Mouse (Mus musculus) hindbrain, embryonic 11.5 days (tissue): ENCODE data around the gene Adm. TPM values are rescaled to one million over a fixed set of nuclear protein-coding genes. Genes with fewer than 3 reads are reported as not detected.

ENCODE experiments used
- ATAC-seq: fragments of 200-750 bp; cut with Nextera tagmentation; 2 replicates; pipeline ENCODE4 v1.8.0; 2017; ENCODE audit warnings: mild to moderate bottlenecking, moderate TSS enrichment, moderate library complexity; ENCODE audit not compliant: low FRiP score
- DNase-seq: peaks from one replicate; pipeline ENCODE4 v3.0.0-alpha.2; 2015; ENCODE audit warnings: low spot score
- H3K27ac ChIP-seq: fragments of 300-500 bp; sonication (generic); 2 replicates; pipeline ENCODE4 v1.5.1; 2014; ENCODE audit warnings: mild to moderate bottlenecking, low read depth, low read length
- H3K27me3 ChIP-seq: fragments of 300-500 bp; sonication (generic); 2 replicates; pipeline ENCODE4 v1.6.1; 2014; ENCODE audit warnings: mild to moderate bottlenecking, low read length, moderate library complexity, mixed read lengths; ENCODE audit not compliant: control insufficient read depth, insufficient read depth
- H3K36me3 ChIP-seq: fragments of 300-500 bp; sonication (generic); 2 replicates; pipeline ENCODE4 v1.6.1; 2014; ENCODE audit warnings: mild to moderate bottlenecking, low read length, moderate library complexity, mixed read lengths; ENCODE audit not compliant: control insufficient read depth, insufficient read depth
- H3K4me1 ChIP-seq: fragments of 300-500 bp; sonication (generic); replicated peaks from 2 replicates; pipeline ENCODE4 v1.6.1; 2014; ENCODE audit warnings: low read length, mixed read lengths; ENCODE audit not compliant: control insufficient read depth, insufficient read depth
- H3K4me2 ChIP-seq: fragments of 300-500 bp; sonication (generic); replicated peaks from 2 replicates; pipeline ENCODE4 v1.6.1; 2014; ENCODE audit warnings: mild to moderate bottlenecking, low read depth, low read length
- H3K4me3 ChIP-seq: fragments of 300-500 bp; sonication (generic); 2 replicates; pipeline ENCODE4 v1.5.1; 2014; ENCODE audit warnings: low read depth, low read length
- H3K9ac ChIP-seq: fragments of 300-500 bp; sonication (generic); 2 replicates; pipeline ENCODE4 v1.6.1; 2014; ENCODE audit warnings: low read depth, low read length
- H3K9me3 ChIP-seq: fragments of 300-500 bp; sonication (generic); 2 replicates; pipeline ENCODE4 v1.6.1; 2016; ENCODE audit warnings: low read length; ENCODE audit not compliant: control insufficient read depth
- whole genome bisulfite sequencing: fragments of 180-500 bp; shearing (Covaris S2); extraction: QIAGEN DNeasy Blood & Tissue Kit; methylation state at CpG from one replicate; pipeline ENCODE4 v1.1.7; 2014; 5-methylcytosine and 5-hydroxymethylcytosine counted together
- polyA plus RNA-seq: library from polyadenylated mRNA; unstranded; fragments of >200 nt; fragmentation: Nextera tagmentation; extraction: Ambion mirVana; gene quantifications from 2 replicates; pipeline ENCODE4 v1.2.1, GENCODE M21; 2014

Gene Adm
- polyA plus RNA-seq, 1 experiment from 2014 or later, result 5.0 TPM

DNA sequence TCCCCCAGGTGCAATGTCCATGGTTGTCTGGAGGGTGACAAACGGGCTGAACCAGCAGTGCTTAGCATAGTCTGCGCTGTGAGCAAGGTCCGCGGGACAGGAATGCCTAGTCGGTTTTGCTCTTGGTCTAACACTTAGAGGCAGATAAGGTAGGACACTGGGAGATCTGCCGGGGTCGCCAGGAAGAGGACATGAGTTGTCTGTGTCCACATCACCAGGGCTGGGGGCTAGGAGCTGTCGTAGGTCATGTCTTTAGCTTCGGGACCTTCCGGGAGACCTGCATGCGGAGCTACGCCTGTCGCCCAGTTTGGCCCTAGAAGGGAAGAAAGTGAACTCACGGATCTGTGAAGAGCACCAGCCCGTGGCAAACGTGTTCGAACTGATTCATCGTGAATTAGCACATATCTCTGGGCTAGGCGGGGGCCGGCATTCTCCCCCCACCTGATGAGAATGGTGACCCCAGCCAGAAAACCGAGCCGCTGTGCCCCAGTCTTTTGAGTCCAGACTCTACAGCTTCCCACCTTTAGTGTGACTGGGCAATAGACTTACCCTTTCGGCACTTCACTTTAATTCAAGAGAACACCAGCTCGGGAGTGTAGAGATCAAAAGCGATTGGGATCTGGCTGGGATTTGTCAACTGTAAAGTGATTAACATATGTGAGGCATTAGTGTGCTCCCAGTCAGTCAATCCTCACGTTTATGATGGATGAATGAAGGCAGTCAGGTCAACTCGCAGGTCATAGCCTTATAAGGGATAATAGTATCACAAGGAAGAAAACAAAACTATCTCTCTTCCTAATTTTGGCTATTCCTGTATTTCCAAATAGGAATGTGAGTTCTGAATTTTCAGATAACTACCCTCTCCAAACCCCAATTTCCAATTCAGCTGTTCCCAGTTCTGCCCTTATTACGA lies 1.0 kb upstream of the Adm start:
- DNase-seq (peak; percentile 47), ATAC-seq (no peak)
- Histone ChIP-seq H3K27me3 (peaks cover 58% of the 10 kb centered on the region), H3K27ac (no peak overlapping the region), H3K4me2 (peak overlapping the region; percentile 1), H3K9ac (no peak overlapping the region), H3K4me3 (0 out of 2 replicates have a peak overlapping the region, but pooled peaks have one; percentile 0), H3K9me3 (no peaks in the 10 kb centered on the region), H3K36me3 (no peaks in the 10 kb centered on the region), H3K4me1 (peaks cover 16% of the 10 kb centered on the region)
- 3% methylated on average over 28 of the region's 28 CpGs for WGBS

GRCm38 (mm10) chr7:110627099-110627482 lies 370 bp upstream of the Adm start:
- no peak for ATAC-seq
- under 1% methylated on average over 12 of the region's 12 CpGs for WGBS
- Histone ChIP-seq H3K4me3 (0 out of 2 replicates have a peak overlapping the region, but pooled peaks have one; percentile 29), H3K9me3 (no peaks in the 10 kb centered on the region), H3K9ac (no peak overlapping the region), H3K27me3 (peaks cover 58% of the 10 kb centered on the region), H3K27ac (no peak overlapping the region), H3K4me1 (peaks cover 16% of the 10 kb centered on the region), H3K4me2 (peak overlapping the region; percentile 42; the same call in 1 of the 2 replicates), H3K36me3 (no peaks in the 10 kb centered on the region)
- peak; percentile 50 for DNase-seq

GRCm38 (mm10) chr7:110628273-110628600 lies 776 bp downstream of the Adm start:
- peak; percentile 49 for DNase-seq
- Histone ChIP-seq H3K4me2 (peak overlapping the region; percentile 42), H3K27me3 (peaks cover 58% of the 10 kb centered on the region), H3K4me1 (peaks cover 16% of the 10 kb centered on the region), H3K27ac (no peak overlapping the region), H3K9me3 (no peaks in the 10 kb centered on the region), H3K9ac (no peak overlapping the region), H3K4me3 (peak overlapping the region; percentile 29), H3K36me3 (no peaks in the 10 kb centered on the region)
- WGBS, result 2% methylated on average over 11 of the region's 11 CpGs
- no peak for ATAC-seq

- ATAC-seq, result no peak
- H3K27ac ChIP-seq, result no peak overlapping the region
- no peaks in the 10 kb centered on the region for H3K9me3 ChIP-seq
- H3K9ac ChIP-seq, result peak overlapping the region; percentile 25; the same call in 1 of the 2 replicates
- WGBS, result 1% methylated on average over 33 of the region's 33 CpGs
- peak overlapping the region; percentile 42 for H3K4me2 ChIP-seq
- peaks cover 56% of the 10 kb centered on the region for H3K27me3 ChIP-seq
- no peaks in the 10 kb centered on the region for H3K36me3 ChIP-seq
- peak; percentile 70 for DNase-seq
- H3K4me3 ChIP-seq, result peak overlapping the region; percentile 29
- peaks cover 16% of the 10 kb centered on the region for H3K4me1 ChIP-seq
Observed at GRCm38 (mm10) chr7:110628611-110629354, 1.3 kb downstream of the Adm start.

DNA sequence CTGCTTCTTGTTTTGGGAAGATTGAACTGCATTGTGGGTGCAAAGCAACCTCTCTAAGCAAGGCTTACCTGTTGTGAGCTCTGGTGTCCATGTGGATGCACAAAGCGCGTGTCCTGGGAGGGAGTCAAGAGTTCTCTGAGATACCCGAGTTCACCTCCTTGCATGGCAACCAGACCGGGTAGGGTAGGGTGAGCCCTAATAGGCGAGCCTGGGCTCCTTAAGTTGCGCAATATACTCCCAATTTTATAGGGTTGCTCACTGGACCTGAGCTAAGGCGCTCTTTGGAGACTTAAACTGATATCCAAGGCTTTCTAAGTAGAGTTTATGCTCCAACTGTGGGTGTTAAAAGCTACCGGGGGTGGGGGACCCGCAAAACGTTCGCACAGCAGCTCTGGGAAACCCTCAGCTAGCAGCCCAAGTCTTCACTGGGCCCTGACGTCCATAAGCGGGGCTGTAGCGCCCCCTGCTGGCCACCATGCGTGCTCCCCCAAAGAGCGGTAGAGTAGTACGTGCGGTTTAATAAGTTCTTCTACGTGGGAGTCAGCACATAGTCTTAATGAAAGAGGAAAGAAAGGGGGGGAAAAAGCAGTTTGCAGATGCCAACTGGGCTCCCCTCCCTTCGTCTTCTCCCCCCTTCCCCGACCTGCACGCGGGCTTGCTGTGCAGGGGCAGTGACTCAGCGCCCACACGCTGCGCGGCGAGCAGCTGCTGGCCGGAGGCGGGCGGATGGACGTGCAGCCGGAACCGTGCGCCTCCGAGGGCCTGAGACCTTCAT lies 2.6 kb downstream of the Adm start:
- WGBS, result under 1% methylated on average over 33 of the region's 36 CpGs
- Histone ChIP-seq H3K9ac (peak overlapping the region; percentile 49; the same call in 1 of the 2 replicates), H3K36me3 (no peaks in the 10 kb centered on the region), H3K9me3 (no peaks in the 10 kb centered on the region), H3K27me3 (peaks cover 49% of the 10 kb centered on the region), H3K27ac (no peak overlapping the region), H3K4me1 (peaks cover 16% of the 10 kb centered on the region), H3K4me3 (peak overlapping the region; percentile 42), H3K4me2 (peak overlapping the region; percentile 71)
- ATAC-seq (peak; percentile 91), DNase-seq (peak; percentile 96)

DNA sequence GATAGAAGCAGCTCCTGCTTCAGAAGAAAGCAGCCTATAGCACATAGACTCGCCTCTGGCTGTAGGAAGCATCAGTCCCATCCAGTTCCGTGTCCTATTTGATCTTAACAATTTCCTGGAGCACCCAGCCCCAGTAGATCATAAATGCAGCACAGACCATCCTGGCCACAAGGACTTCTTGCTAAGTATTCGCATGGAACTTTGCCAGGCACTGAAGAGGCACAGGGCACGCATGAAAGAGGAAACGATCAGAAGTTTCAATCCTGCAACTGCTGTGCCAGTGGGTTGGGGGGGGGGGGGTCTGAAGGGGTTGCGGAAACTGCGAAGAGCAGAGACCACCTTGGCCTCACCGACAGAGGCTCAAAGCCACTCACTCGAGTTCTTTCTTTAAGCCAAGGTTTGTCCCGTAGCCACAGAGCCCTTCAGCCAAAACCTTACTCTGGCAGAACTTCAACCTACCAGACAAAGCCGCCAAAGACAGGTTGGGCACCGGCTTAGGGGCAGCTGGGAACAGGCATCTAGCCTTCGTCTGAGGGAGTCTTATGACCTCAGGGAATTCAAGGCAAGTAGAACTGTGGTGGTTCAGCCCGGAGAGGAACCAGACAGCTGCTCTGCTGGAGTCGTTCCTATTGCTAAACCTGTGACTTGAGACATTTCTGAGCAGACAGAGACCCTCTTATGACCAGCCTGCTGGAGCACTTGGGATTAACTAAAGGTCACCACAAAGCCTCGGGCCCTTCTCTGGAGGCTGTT lies 3.9 kb downstream of the Adm start:
- peaks cover 13% of the 10 kb centered on the region for H3K4me1 ChIP-seq
- peaks cover 37% of the 10 kb centered on the region for H3K27me3 ChIP-seq
- H3K9me3 ChIP-seq, result no peaks in the 10 kb centered on the region
- no peak overlapping the region for H3K4me3 ChIP-seq
- H3K27ac ChIP-seq, result no peak overlapping the region
- H3K4me2 ChIP-seq, result no peak overlapping the region
- H3K9ac ChIP-seq, result no peak overlapping the region
- H3K36me3 ChIP-seq, result no peaks in the 10 kb centered on the region
- DNase-seq, result no peak
- ATAC-seq, result no peak
- WGBS, result 81% methylated on average over 16 of the region's 16 CpGs

GRCm38 (mm10) chr7:110635929-110636328 lies 8.5 kb downstream of the Adm start:
- Histone ChIP-seq H3K4me2 (no peak overlapping the region), H3K27me3 (peaks cover 2% of the 10 kb centered on the region; the same call in 1 of the 2 replicates), H3K9ac (no peak overlapping the region), H3K4me1 (no peaks in the 10 kb centered on the region), H3K4me3 (no peak overlapping the region), H3K9me3 (no peaks in the 10 kb centered on the region), H3K27ac (no peak overlapping the region), H3K36me3 (no peaks in the 10 kb centered on the region)
- 83% methylated on average over 3 of the region's 3 CpGs for WGBS
- ATAC-seq (no peak), DNase-seq (no peak)

DNA sequence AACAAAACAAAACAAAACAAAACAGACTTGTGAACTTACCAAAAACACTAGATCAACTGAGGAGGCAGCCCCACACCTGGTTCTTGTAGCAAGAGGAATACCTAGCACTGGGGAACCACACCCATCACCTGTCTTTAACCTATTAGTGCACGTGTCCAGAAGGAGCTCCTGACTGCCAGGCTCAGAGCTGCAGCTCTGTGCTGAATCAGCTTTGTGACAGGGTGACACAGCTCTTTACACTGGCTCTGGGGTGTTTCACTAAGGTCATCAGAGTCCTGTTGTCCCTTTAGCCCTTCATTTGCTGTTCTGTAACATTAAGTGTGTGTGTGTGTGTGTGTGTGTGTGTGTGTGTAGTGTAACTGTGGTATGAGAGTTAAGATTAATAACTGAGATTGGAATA lies 9.1 kb downstream of the Adm start:
- 70% methylated on average over 1 of the region's 1 CpGs for WGBS
- no peak overlapping the region for H3K4me3 ChIP-seq
- no peaks in the 10 kb centered on the region; the same call in 1 of the 2 replicates for H3K27me3 ChIP-seq
- H3K4me2 ChIP-seq, result no peak overlapping the region
- H3K4me1 ChIP-seq, result no peaks in the 10 kb centered on the region
- H3K9ac ChIP-seq, result no peak overlapping the region
- ATAC-seq (no peak), DNase-seq (no peak)
- H3K27ac ChIP-seq, result no peak overlapping the region
- H3K36me3 ChIP-seq, result no peaks in the 10 kb centered on the region
- H3K9me3 ChIP-seq, result no peaks in the 10 kb centered on the region
